Mouse (Mus musculus) MEL (cell line): Measurements from ENCODE around the gene Kncn. TPM values are rescaled to one million over a fixed set of nuclear protein-coding genes. Genes with fewer than 3 reads are reported as not detected.

Experiments
- DNase-seq: peaks from one replicate; pipeline ENCODE4 v3.0.0; 2011; ENCODE audit warnings: low read depth, low spot score
- H3K27ac ChIP-seq: 2 replicates; pipeline ENCODE4 v1.5.1; 2012; ENCODE audit warnings: low read depth, mild to moderate bottlenecking, control low read depth, low read length, moderate library complexity; ENCODE audit not compliant: control insufficient read depth
- H3K27me3 ChIP-seq, 2 experiments: fragments of 150-350 bp in 1 of 2; sonication (generic) in 1 of 2; 2 replicates each; pipeline ENCODE4 v1.6.1; 2012; ENCODE audit warnings: low read length in 2 of 2, mild to moderate bottlenecking in 2 of 2, improper control_type of control experiment in 1 of 2, moderate library complexity in 1 of 2; ENCODE audit not compliant: insufficient read depth in 2 of 2, control insufficient read depth in 1 of 2
- H3K36me3 ChIP-seq, 2 experiments: 2 replicates each; pipeline ENCODE4 v1.6.1; 2012 to 2014; ENCODE audit warnings: low read length in 2 of 2, improper control_type of control experiment in 1 of 2, inconsistent platforms in 1 of 2, mild to moderate bottlenecking in 1 of 2; ENCODE audit not compliant: insufficient read depth in 2 of 2, control insufficient read depth in 1 of 2
- H3K4me1 ChIP-seq, 2 experiments: fragments of 150-350 bp in 1 of 2; sonication (generic) in 1 of 2; 2 replicates each; pipeline ENCODE4 v1.6.1; 2012; ENCODE audit warnings: low read length in 2 of 2, improper control_type of control experiment in 1 of 2, mild to moderate bottlenecking in 1 of 2; ENCODE audit not compliant: insufficient read depth in 2 of 2, control insufficient read depth in 1 of 2
- H3K4me3 ChIP-seq, 2 experiments: fragments of 150-350 bp in 1 of 2; sonication (generic) in 1 of 2; 2 replicates each; pipeline ENCODE4 v1.5.1; 2012; ENCODE audit warnings: low read depth in 2 of 2, low read length in 2 of 2, mild to moderate bottlenecking in 2 of 2, moderate library complexity in 2 of 2, control low read depth in 1 of 2, improper control_type of control experiment in 1 of 2; ENCODE audit not compliant: control insufficient read depth in 1 of 2, insufficient read depth in 1 of 2
- H3K79me2 ChIP-seq: 2 replicates; pipeline ENCODE4 v1.6.1; 2012; ENCODE audit warnings: mild to moderate bottlenecking, low read length, moderate library complexity; ENCODE audit not compliant: control insufficient read depth, poor library complexity, insufficient read depth
- H3K9ac ChIP-seq: 2 replicates; pipeline ENCODE4 v1.6.1; 2012; ENCODE audit warnings: low read depth, mild to moderate bottlenecking, control low read depth, low read length, moderate library complexity; ENCODE audit not compliant: control insufficient read depth, poor library complexity, severe bottlenecking
- H3K9me3 ChIP-seq: fragments of 150-350 bp; sonication (generic); replicated peaks from 2 replicates; pipeline ENCODE4 v1.6.1; 2012; ENCODE audit warnings: mild to moderate bottlenecking, low read length, improper control_type of control experiment, moderate library complexity; ENCODE audit not compliant: insufficient read depth
- CHD2 ChIP-seq: IDR thresholded peaks from 2 replicates; pipeline ENCODE4 v1.6.1; 2011; ENCODE audit warnings: low read length, improper control_type of control experiment
- HCFC1 ChIP-seq: IDR thresholded peaks from 2 replicates; pipeline ENCODE4 v1.6.1; 2012; ENCODE audit warnings: low read depth, mild to moderate bottlenecking, inconsistent platforms, low read length, improper control_type of control experiment, moderate library complexity
- MXI1 ChIP-seq: IDR thresholded peaks from 2 replicates; pipeline ENCODE4 v1.6.1; 2011; ENCODE audit warnings: mild to moderate bottlenecking, low read depth, low read length, improper control_type of control experiment
- NELFE ChIP-seq: IDR thresholded peaks from 2 replicates; pipeline ENCODE4 v1.6.1; 2011; ENCODE audit warnings: low read depth, low read length, improper control_type of control experiment
- NRF1 ChIP-seq: IDR thresholded peaks from 2 replicates; pipeline ENCODE4 v1.6.1; 2014; ENCODE audit warnings: low read depth, mild to moderate bottlenecking, inconsistent platforms, low read length, improper control_type of control experiment, moderate library complexity; ENCODE audit not compliant: poor library complexity, insufficient read depth, severe bottlenecking
- POLR2A ChIP-seq, 2 experiments: IDR thresholded peaks; 2 replicates each; pipeline ENCODE4 v1.6.1; 2011 to 2012; ENCODE audit warnings: low read length in 2 of 2, mild to moderate bottlenecking in 2 of 2, control low read depth in 1 of 2, improper control_type of control experiment in 1 of 2, low read depth in 1 of 2, moderate library complexity in 1 of 2; ENCODE audit not compliant: control insufficient read depth in 1 of 2, insufficient read depth in 1 of 2, poor library complexity in 1 of 2
- POLR2AphosphoS5 ChIP-seq: IDR thresholded peaks from 2 replicates; pipeline ENCODE4 v1.6.1; 2012; ENCODE audit warnings: low read depth, borderline replicate concordance, mild to moderate bottlenecking, inconsistent platforms, low read length, moderate library complexity, mixed read lengths
- RAD21 ChIP-seq: IDR thresholded peaks from 2 replicates; pipeline ENCODE4 v1.6.1; 2011; ENCODE audit warnings: mild to moderate bottlenecking, low read depth, low read length, improper control_type of control experiment
- SIN3A ChIP-seq: IDR thresholded peaks from 2 replicates; pipeline ENCODE4 v1.6.1; 2012; ENCODE audit warnings: low read length, improper control_type of control experiment, inconsistent platforms
- SMC3 ChIP-seq: IDR thresholded peaks from 2 replicates; pipeline ENCODE4 v1.6.1; 2011; ENCODE audit warnings: low read depth, low read length, improper control_type of control experiment
- TAL1 ChIP-seq: IDR thresholded peaks from 2 replicates; pipeline ENCODE4 v1.6.1; 2012; ENCODE audit warnings: mild to moderate bottlenecking, inconsistent platforms, low read length, moderate library complexity, mixed read lengths
- TBP ChIP-seq: IDR thresholded peaks from 2 replicates; pipeline ENCODE4 v1.8.0; 2011; ENCODE audit warnings: low read depth, low read length, improper control_type of control experiment
- TCF12 ChIP-seq: IDR thresholded peaks from 2 replicates; pipeline ENCODE4 v1.6.1; 2014; ENCODE audit warnings: low read depth, mild to moderate bottlenecking, inconsistent platforms, low read length, improper control_type of control experiment, moderate library complexity
- UBTF ChIP-seq: IDR thresholded peaks from 2 replicates; pipeline ENCODE4 v1.6.1; 2012; ENCODE audit warnings: low read depth, mild to moderate bottlenecking, inconsistent platforms, low read length, improper control_type of control experiment, moderate library complexity, borderline replicate concordance; ENCODE audit not compliant: insufficient read depth
- USF1 ChIP-seq: IDR thresholded peaks from 2 replicates; pipeline ENCODE4 v1.6.1; 2014; ENCODE audit warnings: low read depth, mild to moderate bottlenecking, inconsistent platforms, low read length, improper control_type of control experiment, moderate library complexity
- USF2 ChIP-seq, 2 experiments: IDR thresholded peaks; 2 replicates each; pipeline ENCODE4 v1.6.1; 2011 to 2012; ENCODE audit warnings: improper control_type of control experiment in 2 of 2, low read length in 2 of 2, borderline replicate concordance in 1 of 2, inconsistent platforms in 1 of 2, low read depth in 1 of 2, mild to moderate bottlenecking in 1 of 2; ENCODE audit not compliant: insufficient read depth in 1 of 2
- ZC3H11A ChIP-seq: IDR thresholded peaks from 2 replicates; pipeline ENCODE4 v1.6.1; 2012; ENCODE audit warnings: low read depth, mild to moderate bottlenecking, inconsistent platforms, low read length, improper control_type of control experiment
- polyA plus RNA-seq, 2 experiments: library from polyadenylated mRNA; stranded (reverse) in 1 of 2; unstranded in 1 of 2; fragments of >175 nt in 1 of 2; fragments of >200 nt in 1 of 2; gene quantifications; 2 replicates each; pipeline versions ENCODE4 v1.2.1 to v1.2.4; 2012; ENCODE audit warnings: low replicate concordance in 2 of 2, low read depth in 1 of 2; ENCODE audit not compliant: insufficient read length in 2 of 2, insufficient read depth in 1 of 2, missing spikeins in 1 of 2
- total RNA-seq: library from RNA; depleted of rRNA; stranded (reverse); fragments of 300-350 nt; gene quantifications from 2 replicates; pipeline ENCODE4 v1.2.3, GENCODE M21; 2012

The Kncn gene
- total and polyA plus RNA-seq, 3 experiments: not detected

GRCm38 (mm10) chr4:115904375-115904774 lies 20.2 kb downstream of the Kncn start:
- no peak overlapping the region for H3K9ac ChIP-seq

DNA sequence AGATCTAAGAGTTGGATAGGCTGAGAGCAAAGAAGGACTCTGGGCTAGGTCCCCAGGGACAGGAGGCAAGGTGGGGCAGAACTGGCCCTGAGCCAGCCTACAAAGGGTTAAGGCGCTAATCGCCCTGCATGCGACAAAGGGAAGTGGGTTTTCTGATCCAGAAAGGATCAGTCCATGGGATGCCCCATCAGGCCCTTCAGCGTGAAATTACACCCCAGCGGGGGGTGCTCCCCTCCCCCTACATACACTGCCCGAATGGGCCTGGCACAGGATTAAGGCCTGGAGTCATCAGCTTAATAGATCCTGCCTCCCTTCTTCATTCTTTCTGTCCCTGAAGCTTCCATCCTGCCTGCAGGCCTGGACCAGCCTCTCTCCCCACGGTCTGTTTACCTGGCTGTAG lies 21.5 kb downstream of the Kncn start:
- no peak for DNase-seq
- Histone ChIP-seq H3K9ac (no peak overlapping the region), H3K36me3 (peaks cover 0 to 2% of the 10 kb centered on the region in 2 experiments; a peak in 1 of 4 replicates), H3K27ac (no peak overlapping the region)
- TF ChIP-seq RAD21 (no peak), USF1 (no peak), NELFE (no peak), TBP (no peak)
- TF ChIP-seq, all 39 proteins: peak for 0
- no peaks in the 10 kb centered on the region for H3K79me2 ChIP-seq
- H3K9me3 ChIP-seq: no peaks in the 10 kb centered on the region
- peaks cover 0 to 7% of the 10 kb centered on the region in 2 experiments; a peak in 1 of 4 replicates for H3K4me1 ChIP-seq
- no peak overlapping the region for H3K4me3 ChIP-seq
- no peaks in the 10 kb centered on the region; a peak in 1 of 4 replicates for H3K27me3 ChIP-seq

More at GRCm38 (mm10) chr4:115904375-115904774, 20.2 kb downstream of the Kncn start:
- no peak overlapping the region for H3K27ac ChIP-seq
- no peaks in the 10 kb centered on the region for H3K79me2 ChIP-seq
- H3K27me3 ChIP-seq: no peaks in the 10 kb centered on the region; a peak in 1 of 4 replicates
- peaks cover 0 to 2% of the 10 kb centered on the region in 2 experiments; a peak in 1 of 4 replicates for H3K36me3 ChIP-seq
- no peak for DNase-seq
- TF ChIP-seq MXI1 (no peak), HCFC1 (no peak), USF2 (IDR thresholded peaks at IDR 0.05; ENCODE audit: borderline replicate concordance in 1 of 2, insufficient read depth in 1 of 2, low read depth in 1 of 2, low read length in 2 of 2) (no peak), NELFE (no peak), POLR2A (IDR thresholded peaks at IDR 0.05; ENCODE audit: control insufficient read depth in 1 of 2, insufficient read depth in 1 of 2, low read depth in 1 of 2, low read length in 2 of 2, poor library complexity in 1 of 2) (no peak), TAL1 (no peak), POLR2AphosphoS5 (no peak), SMC3 (no peak), TBP (no peak), CHD2 (no peak), NRF1 (no peak), RAD21 (no peak), SIN3A (no peak), TCF12 (no peak), UBTF (no peak), ZC3H11A (no peak)
- peaks cover 0 to 7% of the 10 kb centered on the region in 2 experiments; a peak in 1 of 4 replicates for H3K4me1 ChIP-seq
- no peaks in the 10 kb centered on the region for H3K9me3 ChIP-seq
- no peak overlapping the region for H3K4me3 ChIP-seq
